Mouse (Mus musculus) kidney, embryonic 15.5 days (tissue): ENCODE data around the gene Btbd17. TPM values are rescaled to one million over a fixed set of nuclear protein-coding genes. Genes with fewer than 3 reads are reported as not detected.
A peak's percentile ranks its signal among the peaks of the same experiment; 100 is the strongest.

Source experiments
- ATAC-seq: fragments of 200-750 bp; cut with Nextera tagmentation; replicated peaks from 2 replicates; pipeline ENCODE4 v1.8.0; 2017; ENCODE audit warnings: moderate TSS enrichment; ENCODE audit not compliant: low FRiP score
- H3K27ac ChIP-seq: fragments of 300-500 bp; sonication (generic); 2 replicates; pipeline ENCODE4 v1.5.1; 2015; ENCODE audit warnings: mild to moderate bottlenecking, inconsistent platforms
- H3K27me3 ChIP-seq: fragments of 300-500 bp; sonication (generic); 2 replicates; pipeline ENCODE4 v1.6.1; 2015; ENCODE audit warnings: inconsistent platforms
- H3K36me3 ChIP-seq: fragments of 300-500 bp; sonication (generic); 2 replicates; pipeline ENCODE4 v1.6.1; 2015; ENCODE audit warnings: inconsistent platforms
- H3K4me1 ChIP-seq: fragments of 300-500 bp; sonication (generic); 2 replicates; pipeline ENCODE4 v1.6.1; 2015; ENCODE audit warnings: inconsistent platforms
- H3K4me2 ChIP-seq: fragments of 300-500 bp; sonication (generic); 2 replicates; pipeline ENCODE4 v1.6.1; 2015; ENCODE audit warnings: moderate library complexity, mild to moderate bottlenecking, inconsistent platforms
- H3K4me3 ChIP-seq: fragments of 300-500 bp; sonication (generic); replicated peaks from 2 replicates; pipeline ENCODE4 v1.5.1; 2015; ENCODE audit warnings: mild to moderate bottlenecking, inconsistent platforms
- H3K9ac ChIP-seq: fragments of 300-500 bp; sonication (generic); 2 replicates; pipeline ENCODE4 v1.6.1; 2015; ENCODE audit warnings: mild to moderate bottlenecking, inconsistent platforms
- H3K9me3 ChIP-seq: fragments of 300-500 bp; sonication (generic); replicated peaks from 2 replicates; pipeline ENCODE4 v1.6.1; 2016; ENCODE audit warnings: inconsistent platforms
- WGBS: fragments of 180-500 bp; shearing (Covaris S2); methylation state at CpG from one replicate; pipeline ENCODE4 v1.1.7; 2015; ENCODE audit warnings: mixed read lengths; 5-methylcytosine and 5-hydroxymethylcytosine counted together
- polyA plus RNA-seq: library from polyadenylated mRNA; unstranded; fragments of >200 nt; fragmentation: Nextera tagmentation; extraction: Ambion mirVana; gene quantifications from 2 replicates; pipeline ENCODE4 v1.2.1, GENCODE M21; 2015

The Btbd17 gene
- polyA plus RNA-seq, 1 experiment from 2014 or later, result 1.5 TPM

GRCm38 (mm10) chr11:114819110-114819509 lies 23.4 kb upstream of the Btbd17 start:
- WGBS, result 45% methylated on average over 2 of the region's 2 CpGs
- Histone ChIP-seq H3K27ac (no peak overlapping the region), H3K9ac (no peak overlapping the region), H3K9me3 (no peaks in the 10 kb centered on the region), H3K4me3 (no peak overlapping the region), H3K36me3 (no peaks in the 10 kb centered on the region), H3K4me2 (no peak overlapping the region), H3K4me1 (peaks cover 39% of the 10 kb centered on the region), H3K27me3 (no peaks in the 10 kb centered on the region)
- ATAC-seq, result no peak

- 90% methylated on average over 7 of the region's 7 CpGs for WGBS
- H3K27me3 ChIP-seq, result no peaks in the 10 kb centered on the region
- H3K4me3 ChIP-seq, result no peak overlapping the region
- H3K9ac ChIP-seq, result no peak overlapping the region
- H3K27ac ChIP-seq, result no peak overlapping the region
- peaks cover 30% of the 10 kb centered on the region for H3K4me1 ChIP-seq
- H3K9me3 ChIP-seq, result no peaks in the 10 kb centered on the region
- no peak for ATAC-seq
- no peaks in the 10 kb centered on the region for H3K36me3 ChIP-seq
- no peak overlapping the region for H3K4me2 ChIP-seq
These were observed 22.4 kb upstream of the Btbd17 start for GRCm38 (mm10) chr11:114818185-114818584.

- no peaks in the 10 kb centered on the region for H3K9me3 ChIP-seq
- H3K27ac ChIP-seq, result no peak overlapping the region
- no peak overlapping the region for H3K4me2 ChIP-seq
- no peaks in the 10 kb centered on the region for H3K27me3 ChIP-seq
- ATAC-seq, result no peak
- H3K4me3 ChIP-seq, result no peak overlapping the region
- 87% methylated on average over 4 of the region's 4 CpGs for WGBS
- peaks cover 24% of the 10 kb centered on the region for H3K4me1 ChIP-seq
- 0 out of 2 replicates have a peak overlapping the region, but pooled peaks have one; percentile 4 for H3K9ac ChIP-seq
- no peaks in the 10 kb centered on the region for H3K36me3 ChIP-seq
These were observed 21.2 kb upstream of the Btbd17 start for GRCm38 (mm10) chr11:114816934-114817333.

- Histone ChIP-seq H3K27me3 (no peaks in the 10 kb centered on the region), H3K4me2 (no peak overlapping the region), H3K4me1 (peaks cover 28% of the 10 kb centered on the region), H3K9me3 (no peaks in the 10 kb centered on the region), H3K9ac (no peak overlapping the region), H3K27ac (no peak overlapping the region), H3K4me3 (no peak overlapping the region), H3K36me3 (no peaks in the 10 kb centered on the region)
- 77% methylated on average over 11 of the region's 11 CpGs for WGBS
- ATAC-seq, result no peak
These were observed 19.3 kb upstream of the Btbd17 start for GRCm38 (mm10) chr11:114814873-114815592.

- H3K4me3 ChIP-seq, result no peak overlapping the region
- no peaks in the 10 kb centered on the region for H3K9me3 ChIP-seq
- no peak overlapping the region for H3K9ac ChIP-seq
- H3K4me1 ChIP-seq, result peaks cover 30% of the 10 kb centered on the region
- no peaks in the 10 kb centered on the region for H3K27me3 ChIP-seq
- no peak overlapping the region for H3K27ac ChIP-seq
- no peak overlapping the region for H3K4me2 ChIP-seq
- H3K36me3 ChIP-seq, result no peaks in the 10 kb centered on the region
- 3% methylated on average over 6 of the region's 6 CpGs for WGBS
- ATAC-seq, result peak; percentile 60
These were observed 17.0 kb upstream of the Btbd17 start for GRCm38 (mm10) chr11:114812731-114813240.

GRCm38 (mm10) chr11:114810344-114810743 lies 14.6 kb upstream of the Btbd17 start:
- WGBS, result 16% methylated on average over 4 of the region's 4 CpGs
- no peak for ATAC-seq
- H3K27ac ChIP-seq, result peak overlapping the region; percentile 46

GRCm38 (mm10) chr11:114809371-114809770 lies 13.6 kb upstream of the Btbd17 start:
- no peaks in the 10 kb centered on the region for H3K9me3 ChIP-seq
- peaks cover 32% of the 10 kb centered on the region for H3K4me1 ChIP-seq
- H3K9ac ChIP-seq, result no peak overlapping the region
- H3K36me3 ChIP-seq, result no peaks in the 10 kb centered on the region
- no peak overlapping the region for H3K27ac ChIP-seq
- H3K4me2 ChIP-seq, result no peak overlapping the region
- H3K4me3 ChIP-seq, result no peak overlapping the region
- no peaks in the 10 kb centered on the region for H3K27me3 ChIP-seq
- no peak for ATAC-seq
- 86% methylated on average over 1 of the region's 1 CpGs for WGBS

More at GRCm38 (mm10) chr11:114810344-114810743, 14.6 kb upstream of the Btbd17 start:
- Histone ChIP-seq H3K4me3 (no peak overlapping the region), H3K9ac (no peak overlapping the region), H3K4me2 (no peak overlapping the region), H3K9me3 (no peaks in the 10 kb centered on the region), H3K27me3 (no peaks in the 10 kb centered on the region), H3K4me1 (peaks cover 36% of the 10 kb centered on the region), H3K36me3 (no peaks in the 10 kb centered on the region)

GRCm38 (mm10) chr11:114807686-114808427 lies 12.1 kb upstream of the Btbd17 start:
- Histone ChIP-seq H3K27ac (no peak overlapping the region), H3K9ac (no peak overlapping the region), H3K9me3 (no peaks in the 10 kb centered on the region), H3K36me3 (no peaks in the 10 kb centered on the region), H3K4me1 (peaks cover 35% of the 10 kb centered on the region), H3K27me3 (no peaks in the 10 kb centered on the region), H3K4me3 (no peak overlapping the region), H3K4me2 (no peak overlapping the region)
- ATAC-seq, result no peak
- 33% methylated on average over 14 of the region's 14 CpGs for WGBS

- no peak overlapping the region for H3K9ac ChIP-seq
- 0 out of 2 replicates have a peak, but pooled peaks cover under 1% of the 10 kb centered on the region for H3K9me3 ChIP-seq
- H3K36me3 ChIP-seq, result no peaks in the 10 kb centered on the region
- no peak overlapping the region for H3K27ac ChIP-seq
- peaks cover 39% of the 10 kb centered on the region for H3K4me1 ChIP-seq
- no peaks in the 10 kb centered on the region for H3K27me3 ChIP-seq
- no peak overlapping the region for H3K4me2 ChIP-seq
- no peak overlapping the region for H3K4me3 ChIP-seq
- no peak for ATAC-seq
- 79% methylated on average over 2 of the region's 2 CpGs for whole genome bisulfite sequencing
These were observed 11.3 kb upstream of the Btbd17 start for GRCm38 (mm10) chr11:114807025-114807424.

GRCm38 (mm10) chr11:114803990-114804389 lies 8.2 kb upstream of the Btbd17 start:
- Histone ChIP-seq H3K27ac (no peak overlapping the region), H3K27me3 (no peaks in the 10 kb centered on the region), H3K36me3 (no peaks in the 10 kb centered on the region), H3K9me3 (0 out of 2 replicates have a peak, but pooled peaks cover 3% of the 10 kb centered on the region), H3K4me3 (no peak overlapping the region), H3K4me2 (no peak overlapping the region), H3K9ac (no peak overlapping the region), H3K4me1 (peaks cover 22% of the 10 kb centered on the region)
- 62% methylated on average over 8 of the region's 8 CpGs for WGBS
- ATAC-seq, result no peak

- Histone ChIP-seq H3K27ac (no peak overlapping the region), H3K27me3 (no peaks in the 10 kb centered on the region), H3K36me3 (no peaks in the 10 kb centered on the region), H3K9ac (0 out of 2 replicates have a peak overlapping the region, but pooled peaks have one; percentile 10), H3K4me1 (peaks cover 16% of the 10 kb centered on the region), H3K4me2 (0 out of 2 replicates have a peak overlapping the region, but pooled peaks have one; percentile 9), H3K4me3 (no peak overlapping the region), H3K9me3 (0 out of 2 replicates have a peak, but pooled peaks cover 3% of the 10 kb centered on the region)
- no peak for ATAC-seq
- WGBS, result 61% methylated on average over 15 of the region's 15 CpGs
These were observed 7.0 kb upstream of the Btbd17 start for GRCm38 (mm10) chr11:114802540-114803267.
